ENCODE assay signal across 24 mouse cellular contexts in genomic region chr13:113852376-113852666, GRCm38 (mm10). TPM values are rescaled to one million over a fixed set of nuclear protein-coding genes. Genes with fewer than 3 reads are reported as not detected.
DNase-seq lines count a peak whose midpoint lies in the region; ATAC-seq lines count a peak whose summit lies in the region.
"Had no signal": no experiment of that assay in that cellular context is flagged by ENCODE, and none has a peak within 500 bp of the region (broad histone marks: within the 10 kb centered on the region; RNA-seq: fewer than 3 reads in every experiment).

No protein-coding gene starts in this region.

- no peak overlapping the region for H3K9ac ChIP-seq in forebrain, embryonic 11.5 days (ENCODE audit: low read length)
- no peak overlapping the region for H3K9ac ChIP-seq in forebrain, embryonic 14.5 days (ENCODE audit: low read length)
- no peak overlapping the region for H3K9ac ChIP-seq in lung, embryonic 15.5 days
- H3K9ac ChIP-seq in liver, embryonic 15.5 days = no peak overlapping the region
- H3K9ac ChIP-seq: embryonic facial prominence, embryonic 15.5 days; heart, embryonic 13.5 days; hindbrain, embryonic 14.5 days; midbrain, embryonic 15.5 days; neural tube, embryonic 13.5 days; stomach, embryonic 15.5 days had no signal

- H3K4me2 ChIP-seq in forebrain, embryonic 11.5 days (ENCODE audit: low read depth, low read length, severe bottlenecking) = no peak overlapping the region
- H3K4me2 ChIP-seq in forebrain, embryonic 14.5 days (ENCODE audit: low read length) = no peak overlapping the region
- 0 out of 2 replicates have a peak overlapping the region, but pooled peaks have one; percentile 18 for H3K4me2 ChIP-seq in lung, embryonic 15.5 days
- H3K4me2 ChIP-seq in liver, embryonic 15.5 days = peak overlapping the region; percentile 45
- H3K4me2 ChIP-seq: embryonic facial prominence, embryonic 15.5 days; heart, embryonic 13.5 days; hindbrain, embryonic 14.5 days; midbrain, embryonic 15.5 days; neural tube, embryonic 13.5 days; stomach, embryonic 15.5 days had no signal

- no peaks in the 10 kb centered on the region for H3K27me3 ChIP-seq in forebrain, embryonic 11.5 days (ENCODE audit: control insufficient read depth, insufficient read depth, low read length)
- H3K27me3 ChIP-seq in forebrain, embryonic 14.5 days (replicated peaks; ENCODE audit: control insufficient read depth, insufficient read depth, low read length) = no peaks in the 10 kb centered on the region
- no peaks in the 10 kb centered on the region for H3K27me3 ChIP-seq in lung, embryonic 15.5 days
- H3K27me3 ChIP-seq in liver, embryonic 15.5 days = no peaks in the 10 kb centered on the region
- H3K27me3 ChIP-seq: embryonic facial prominence, embryonic 15.5 days; heart, embryonic 13.5 days; midbrain, embryonic 15.5 days; neural tube, embryonic 13.5 days; stomach, embryonic 15.5 days had no signal

- no peak overlapping the region for H3K27ac ChIP-seq in forebrain, embryonic 11.5 days (ENCODE audit: low read depth, low read length)
- no peak overlapping the region for H3K27ac ChIP-seq in forebrain, embryonic 14.5 days (ENCODE audit: low read depth, low read length)
- H3K27ac ChIP-seq in lung, embryonic 15.5 days = no peak overlapping the region; the same call in 1 of the 2 replicates
- peak overlapping the region; percentile 77 for H3K27ac ChIP-seq in liver, embryonic 15.5 days (replicated peaks)
- H3K27ac ChIP-seq: embryonic facial prominence, embryonic 15.5 days; heart, embryonic 13.5 days; hindbrain, embryonic 14.5 days; midbrain, embryonic 15.5 days; neural tube, embryonic 13.5 days; stomach, embryonic 15.5 days had no signal

- no peaks in the 10 kb centered on the region for H3K36me3 ChIP-seq in forebrain, embryonic 11.5 days (ENCODE audit: control insufficient read depth, insufficient read depth, low read length)
- no peaks in the 10 kb centered on the region for H3K36me3 ChIP-seq in forebrain, embryonic 14.5 days (ENCODE audit: control insufficient read depth, insufficient read depth, low read length)
- no peaks in the 10 kb centered on the region for H3K36me3 ChIP-seq in lung, embryonic 15.5 days
- no peaks in the 10 kb centered on the region for H3K36me3 ChIP-seq in liver, embryonic 15.5 days (replicated peaks)
- H3K36me3 ChIP-seq: embryonic facial prominence, embryonic 15.5 days; midbrain, embryonic 15.5 days; neural tube, embryonic 13.5 days; stomach, embryonic 15.5 days had no signal

- DNase-seq in forebrain, embryonic 11.5 days (ENCODE audit: low spot score) = peak; percentile 33
- DNase-seq in forebrain, embryonic 14.5 days (ENCODE audit: low spot score) = no peak
- no peak for DNase-seq in lung, postnatal 10 days
- DNase-seq in layer of hippocampus, postnatal 10 days (ENCODE audit: low spot score in 2 of 2) = no peak
- no peak for DNase-seq in B cell, adult 2 months
- DNase-seq: adrenal gland, postnatal 36 days; cerebellum, adult 9-10 months; gastrocnemius, postnatal 14 days; heart, postnatal 36 days; kidney, adult 8-10 months; kidney, postnatal 25 days; lung, postnatal 14 days; thymus, postnatal 36 days had no signal

- H3K4me1 ChIP-seq in forebrain, embryonic 11.5 days (replicated peaks; ENCODE audit: control insufficient read depth, insufficient read depth, low read length) = no peaks in the 10 kb centered on the region
- H3K4me1 ChIP-seq in forebrain, embryonic 14.5 days (ENCODE audit: control insufficient read depth, insufficient read depth, low read length) = no peaks in the 10 kb centered on the region
- peaks cover 8% of the 10 kb centered on the region for H3K4me1 ChIP-seq in lung, embryonic 15.5 days
- H3K4me1 ChIP-seq in liver, embryonic 15.5 days (replicated peaks) = peaks cover 83% of the 10 kb centered on the region
- H3K4me1 ChIP-seq: embryonic facial prominence, embryonic 15.5 days; midbrain, embryonic 15.5 days; neural tube, embryonic 13.5 days; stomach, embryonic 15.5 days had no signal

- ATAC-seq in forebrain, embryonic 11.5 days (replicated peaks; ENCODE audit: low FRiP score) = no peak
- no peak for ATAC-seq in forebrain, embryonic 14.5 days
- ATAC-seq in lung, embryonic 15.5 days (ENCODE audit: borderline replicate concordance, extremely low read depth, low FRiP score, low TSS enrichment) = no peak
- peak; percentile 65 for ATAC-seq in liver, embryonic 15.5 days (ENCODE audit: insufficient read depth)
- ATAC-seq: forebrain, embryonic 16.5 days; inflammation-experienced regulatory T-cells, adult 6 months; midbrain, embryonic 15.5 days had no signal

- WGBS in forebrain, embryonic 11.5 days = 94% methylated on average over 6 of the region's 6 CpGs
- 97% methylated on average over 6 of the region's 6 CpGs for WGBS in forebrain, embryonic 14.5 days
- 82% methylated on average over 6 of the region's 6 CpGs for WGBS in lung, embryonic 15.5 days
- 31% methylated on average over 6 of the region's 6 CpGs for WGBS in liver, embryonic 15.5 days (ENCODE audit: insufficient replicate concordance)

- no peak overlapping the region for H3K4me3 ChIP-seq in forebrain, embryonic 11.5 days (ENCODE audit: low read depth, low read length)
- H3K4me3 ChIP-seq in forebrain, embryonic 14.5 days (ENCODE audit: low read depth, low read length) = no peak overlapping the region
- H3K4me3 ChIP-seq in lung, embryonic 15.5 days = no peak overlapping the region
- H3K4me3 ChIP-seq in liver, embryonic 15.5 days (replicated peaks) = no peak overlapping the region
- H3K4me3 ChIP-seq: embryonic facial prominence, embryonic 15.5 days; heart, embryonic 13.5 days; midbrain, embryonic 15.5 days; myocyte; neural tube, embryonic 13.5 days; stomach, embryonic 15.5 days had no signal

- no peaks in the 10 kb centered on the region for H3K9me3 ChIP-seq in forebrain, embryonic 11.5 days (ENCODE audit: control insufficient read depth, low read length)
- no peaks in the 10 kb centered on the region for H3K9me3 ChIP-seq in forebrain, embryonic 14.5 days (replicated peaks; ENCODE audit: control insufficient read depth, low read length)
- H3K9me3 ChIP-seq in lung, embryonic 15.5 days = no peaks in the 10 kb centered on the region
- no peaks in the 10 kb centered on the region for H3K9me3 ChIP-seq in liver, embryonic 15.5 days (replicated peaks)
- H3K9me3 ChIP-seq: embryonic facial prominence, embryonic 15.5 days; heart, embryonic 13.5 days; midbrain, embryonic 15.5 days; neural tube, embryonic 13.5 days; stomach, embryonic 15.5 days had no signal

RNA-seq across cellular contexts. Expression of gene Arl15, which starts 58.0 kb away (rescaled TPM):
- polyA plus RNA-seq in forebrain, embryonic 11.5 days (2014; fragmentation: Nextera tagmentation; extraction: Ambion mirVana) = 14.6 and 15.2 TPM in 2 replicates
- polyA plus RNA-seq in forebrain, embryonic 14.5 days (2014; fragmentation: Nextera tagmentation; extraction: Ambion mirVana) = 18.7 and 22.5 TPM in 2 replicates
- 8.2 and 10.6 TPM in 2 replicates for polyA plus RNA-seq in lung, embryonic 15.5 days (2015; fragmentation: Nextera tagmentation; extraction: Ambion mirVana)
- 2.4 and 2.8 TPM in 2 replicates for polyA plus RNA-seq in liver, embryonic 15.5 days (2015; fragmentation: Nextera tagmentation; extraction: Ambion mirVana)
- total RNA-seq in layer of hippocampus, postnatal 10 days (2021) = 10 to 100 TPM; 50.5 to 53.9 TPM

Comparison
In these comparisons a context has a peak if more than half of its experiments do, and no peak if none do; other contexts are left out.
1. H3K4me2 ChIP-seq: peak in lung, embryonic 15.5 days (single experiment) and liver, embryonic 15.5 days (single experiment); none in forebrain, embryonic 11.5 days (single experiment) and forebrain, embryonic 14.5 days (single experiment).